Mouse (Mus musculus) testis, adult 2 months (tissue): ENCODE results near the gene Lrmda. TPM values are rescaled to one million over a fixed set of nuclear protein-coding genes. Genes with fewer than 3 reads are reported as not detected.

Experiments used
- H3K27ac ChIP-seq: fragments of 200-500 bp; 2 replicates; pipeline ENCODE4 v1.5.1; 2012; ENCODE audit warnings: low read depth, low read length; ENCODE audit not compliant: control insufficient read depth, insufficient read depth
- H3K27me3 ChIP-seq: fragments of 200-500 bp; 2 replicates; pipeline ENCODE4 v1.6.1; 2012; ENCODE audit warnings: mild to moderate bottlenecking, low read length, moderate library complexity; ENCODE audit not compliant: control insufficient read depth, insufficient read depth
- H3K36me3 ChIP-seq: fragments of 200-500 bp; 2 replicates; pipeline ENCODE4 v1.6.1; 2012; ENCODE audit warnings: mild to moderate bottlenecking, low read length; ENCODE audit not compliant: control insufficient read depth, insufficient read depth
- H3K4me1 ChIP-seq: fragments of 200-500 bp; 2 replicates; pipeline ENCODE4 v1.6.1; 2012; ENCODE audit warnings: low read length; ENCODE audit not compliant: control insufficient read depth, insufficient read depth
- H3K4me3 ChIP-seq: fragments of 200-500 bp; 2 replicates; pipeline ENCODE4 v1.5.1; 2012; ENCODE audit warnings: low read depth, mild to moderate bottlenecking, low read length, moderate library complexity, mixed read lengths; ENCODE audit not compliant: control insufficient read depth
- CTCF ChIP-seq: fragments of 200-500 bp; IDR thresholded peaks from 2 replicates; pipeline ENCODE4 v1.5.1; 2012; ENCODE audit warnings: low read depth, mild to moderate bottlenecking, inconsistent platforms, low read length, moderate library complexity; ENCODE audit not compliant: control insufficient read depth, insufficient read depth, insufficient replicate concordance
- POLR2A ChIP-seq: fragments of 200-500 bp; IDR thresholded peaks from 2 replicates; pipeline ENCODE4 v1.6.1; 2012; ENCODE audit warnings: low read depth, mild to moderate bottlenecking, inconsistent platforms, low read length, moderate library complexity; ENCODE audit not compliant: control insufficient read depth
- polyA plus RNA-seq: library from polyadenylated mRNA; depleted of rRNA; stranded (reverse); fragments of >200 nt; gene quantifications from 2 replicates; pipeline ENCODE4 v1.2.3, GENCODE M21; 2012; rRNA removed

Gene Lrmda
- polyA plus RNA-seq = 1.6 and 2.1 TPM in 2 replicates

DNA sequence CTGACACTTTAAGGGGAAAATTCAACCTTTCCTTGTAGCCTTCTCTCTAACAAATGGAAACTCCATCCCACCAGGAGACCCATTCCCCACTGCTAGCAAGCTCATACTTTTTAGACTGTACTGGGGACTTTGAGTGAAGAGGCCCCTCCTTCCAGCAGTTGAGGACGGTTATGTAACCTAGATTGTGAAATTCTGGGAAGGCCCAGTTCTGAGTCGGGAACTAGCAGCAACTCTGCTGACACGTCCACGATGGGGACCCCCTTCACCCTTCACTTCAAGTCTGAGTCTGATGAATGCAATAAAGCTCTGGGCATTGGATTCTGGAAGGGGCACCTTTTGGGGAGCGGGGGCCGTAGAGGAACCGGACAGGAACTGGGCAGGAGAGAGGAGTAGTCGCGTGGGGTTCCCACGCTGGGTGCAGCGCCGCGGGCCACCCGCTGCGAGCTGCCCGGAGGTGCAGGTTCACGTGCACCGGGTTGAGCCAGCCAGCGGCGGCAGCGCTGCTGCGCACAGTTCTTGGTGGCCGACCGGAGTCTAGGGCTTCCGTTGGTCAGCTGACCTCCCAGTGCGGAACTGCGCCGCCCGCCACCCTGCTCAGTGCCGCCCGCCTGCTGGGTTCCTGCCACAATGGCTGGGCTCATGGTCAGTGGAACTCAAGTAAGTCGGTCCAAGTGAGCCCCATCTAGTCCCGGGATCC lies at the start of gene Lrmda:
Gene Lrmda (plus strand): TSS at position 461 of the 697 bp plus-strand sequence.
- Histone ChIP-seq H3K27ac (peak within 1 kb of the TSS; percentile 94), H3K27me3 (no peaks in the 10 kb centered on the region)
- TF ChIP-seq POLR2A (no peak; the same call in 1 of the 2 replicates), CTCF (no peak)

DNA sequence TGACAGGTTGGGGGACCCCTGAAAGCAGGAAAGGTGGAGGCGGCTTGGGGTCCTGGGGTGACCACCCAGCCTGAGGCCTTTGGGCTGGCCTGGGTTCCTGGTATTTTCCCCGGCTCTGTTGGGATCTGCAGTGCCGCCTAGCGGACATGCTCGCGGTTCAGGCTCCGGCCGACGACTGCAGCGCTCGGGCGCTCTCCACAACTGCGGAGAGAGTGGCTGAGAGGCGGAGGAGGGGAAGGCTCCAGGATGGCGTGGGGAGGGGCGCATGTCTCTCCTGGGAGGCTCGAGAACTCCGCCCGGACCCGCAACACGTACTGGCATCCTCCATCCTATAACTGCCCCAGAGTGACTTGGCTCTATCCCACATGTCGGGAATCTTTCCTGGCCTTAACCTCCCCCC lies 38.0 kb upstream of the Lrmda start:
- peaks cover 25% of the 10 kb centered on the region for H3K4me1 ChIP-seq
- no peaks in the 10 kb centered on the region for H3K36me3 ChIP-seq
- peaks cover 3% of the 10 kb centered on the region for H3K27me3 ChIP-seq
- H3K27ac ChIP-seq = no peak overlapping the region
- H3K4me3 ChIP-seq = no peak overlapping the region
- TF ChIP-seq POLR2A = no peak
- TF ChIP-seq CTCF = peak; percentile 66; the same call in 1 of the 2 replicates

More for the DNA sequence above, at the start of gene Lrmda:
- Histone ChIP-seq H3K4me1 (peaks cover 15% of the 10 kb centered on the region), H3K36me3 (no peaks in the 10 kb centered on the region), H3K4me3 (peak within 1 kb of the TSS; percentile 74)

DNA sequence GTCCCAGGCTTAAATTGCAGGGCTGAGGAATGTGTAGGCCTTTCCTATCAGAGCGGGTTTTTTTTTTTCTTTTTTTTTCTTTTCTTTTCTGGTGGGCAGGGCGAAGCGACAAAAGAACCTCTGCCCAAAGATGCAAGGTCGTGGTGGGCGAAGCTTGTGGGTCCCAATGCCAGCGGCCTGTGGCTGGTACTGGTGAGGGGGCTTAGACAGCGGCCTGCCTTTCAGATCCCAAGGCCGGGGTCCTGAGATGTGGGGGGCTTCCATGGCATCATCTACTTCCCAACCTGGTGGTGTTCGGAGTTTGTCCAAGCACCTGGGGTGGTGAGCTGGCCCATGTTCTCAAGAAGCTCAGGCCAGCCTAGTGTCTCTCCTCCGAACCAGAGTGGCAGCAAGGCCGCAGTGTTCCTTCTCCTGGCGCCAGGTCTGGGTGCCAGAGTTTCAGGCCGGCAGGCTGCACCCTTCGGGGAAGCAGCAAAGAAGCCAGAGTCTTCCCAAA lies 37.4 kb upstream of the Lrmda start:
- H3K27me3 ChIP-seq = peaks cover 3% of the 10 kb centered on the region

DNA sequence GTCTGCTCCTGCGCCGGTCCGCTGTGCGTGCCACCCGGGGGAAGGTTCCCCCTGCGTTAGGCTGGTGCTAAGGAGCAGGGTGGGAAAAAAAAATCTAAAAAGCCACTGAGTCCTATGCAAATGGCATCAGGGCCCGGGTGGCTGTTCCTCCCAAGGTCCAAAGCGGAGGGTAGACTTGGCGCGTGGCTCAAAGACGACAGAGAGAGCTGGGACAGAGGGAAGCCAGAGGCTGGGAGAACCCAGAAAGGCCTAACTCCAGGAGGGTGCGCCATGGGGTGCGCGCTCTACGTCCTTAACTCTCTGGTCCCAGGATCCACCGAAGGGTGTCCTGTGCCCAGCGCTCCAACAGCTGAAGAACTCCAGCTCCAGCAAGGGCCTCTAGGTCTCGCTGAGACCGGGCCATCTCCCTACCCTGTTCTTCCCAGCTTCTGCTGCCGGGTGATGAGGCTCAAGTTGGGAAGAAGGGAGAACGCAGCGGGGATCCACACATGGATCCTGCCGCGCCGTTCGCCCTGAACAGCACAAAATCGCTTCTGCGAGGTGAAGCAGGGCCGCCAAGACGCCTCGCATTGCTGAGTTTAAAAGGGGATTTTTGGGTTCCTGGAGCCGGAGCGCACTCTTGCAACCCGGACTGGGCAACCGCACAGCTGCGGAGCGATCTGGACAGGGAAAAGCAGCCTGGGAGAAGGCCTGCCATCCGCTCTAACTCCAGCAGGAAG lies 36.8 kb upstream of the Lrmda start:
- Histone ChIP-seq H3K36me3 (no peaks in the 10 kb centered on the region), H3K4me3 (peak overlapping the region; percentile 10), H3K27ac (peak overlapping the region; percentile 65), H3K27me3 (peaks cover 3% of the 10 kb centered on the region), H3K4me1 (peaks cover 33% of the 10 kb centered on the region)
- no peak for TF ChIP-seq CTCF
- TF ChIP-seq POLR2A = no peak

More for the DNA sequence above, 37.4 kb upstream of the Lrmda start:
- Histone ChIP-seq H3K27ac (peak overlapping the region; percentile 65), H3K36me3 (no peaks in the 10 kb centered on the region), H3K4me3 (no peak overlapping the region), H3K4me1 (peaks cover 28% of the 10 kb centered on the region)
- TF ChIP-seq CTCF = no peak
- TF ChIP-seq POLR2A = no peak

DNA sequence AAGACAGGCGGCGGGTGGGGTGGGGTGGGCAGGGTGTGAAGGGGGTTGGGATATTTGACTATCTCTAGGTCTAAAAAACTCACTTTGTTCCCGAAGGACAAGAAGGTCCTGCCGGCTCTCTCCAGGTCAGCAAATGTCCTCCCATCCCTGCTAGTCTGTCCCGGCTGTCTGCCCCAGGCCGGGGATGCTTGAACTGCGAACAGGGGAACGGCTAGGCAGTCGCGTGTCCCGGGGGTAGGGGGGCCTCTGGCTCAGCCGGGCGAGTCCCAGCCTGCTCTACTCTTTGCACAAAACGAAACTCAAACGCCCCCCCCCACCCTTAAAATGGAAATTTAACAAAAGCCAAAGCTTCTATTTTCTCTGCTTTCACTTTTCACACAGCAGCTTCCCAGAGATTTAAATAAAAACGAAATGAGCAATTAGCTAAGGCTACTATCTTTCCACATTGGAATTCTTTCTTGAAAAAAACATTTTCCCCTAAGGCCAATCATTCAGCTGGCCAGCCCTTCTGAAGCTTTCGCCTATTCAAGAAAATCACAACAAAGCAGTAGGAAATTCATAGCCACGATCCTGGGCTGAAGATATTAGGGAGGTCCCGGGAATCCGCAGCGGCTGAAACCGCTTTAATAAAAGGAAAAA lies 36.1 kb upstream of the Lrmda start:
- TF ChIP-seq POLR2A = no peak
- TF ChIP-seq CTCF = no peak
- Histone ChIP-seq H3K4me3 (no peak overlapping the region; the same call in 1 of the 2 replicates), H3K27me3 (peaks cover 3% of the 10 kb centered on the region), H3K27ac (peak overlapping the region; percentile 60; the same call in 1 of the 2 replicates), H3K36me3 (no peaks in the 10 kb centered on the region), H3K4me1 (peaks cover 35% of the 10 kb centered on the region)

DNA sequence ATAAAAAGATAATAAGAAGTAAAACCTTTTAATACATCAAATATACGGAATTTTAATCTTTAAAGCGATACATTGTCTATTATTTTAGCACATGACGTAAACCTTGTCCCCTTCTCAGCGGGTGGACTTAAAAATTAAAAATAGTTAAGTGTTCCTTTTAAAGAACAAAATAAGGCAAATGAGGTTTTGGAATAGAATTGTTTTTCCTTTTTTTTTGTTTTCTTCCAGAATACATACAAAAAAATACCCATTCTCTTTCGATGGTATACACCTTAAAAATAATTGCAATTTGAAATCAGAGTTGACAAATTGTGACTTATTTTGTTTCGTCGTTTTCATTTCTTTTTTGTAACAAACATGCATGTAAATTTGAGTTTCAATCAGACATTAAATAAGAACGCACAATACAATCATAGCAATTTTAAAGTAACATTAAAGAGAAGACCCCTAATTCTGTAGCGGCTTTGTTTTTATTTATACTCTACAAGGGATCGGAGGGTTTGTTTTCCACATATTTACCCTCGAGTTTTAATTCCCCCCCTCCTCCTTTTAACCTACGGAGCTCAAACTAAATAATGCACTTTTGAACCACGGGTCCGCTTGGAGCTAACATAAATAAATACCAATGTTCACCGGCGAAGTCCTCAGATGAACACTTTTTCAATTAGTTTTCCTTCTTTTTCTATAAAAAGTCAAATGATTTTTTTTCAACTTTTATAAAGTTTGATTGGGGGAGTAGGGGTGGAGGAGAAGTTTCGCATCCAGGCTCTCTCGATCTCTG lies 35.4 kb upstream of the Lrmda start:
- Histone ChIP-seq H3K36me3 (no peaks in the 10 kb centered on the region), H3K27ac (no peak overlapping the region), H3K4me1 (peaks cover 35% of the 10 kb centered on the region), H3K27me3 (peaks cover 3% of the 10 kb centered on the region), H3K4me3 (no peak overlapping the region)
- TF ChIP-seq POLR2A = no peak
- no peak for TF ChIP-seq CTCF

DNA sequence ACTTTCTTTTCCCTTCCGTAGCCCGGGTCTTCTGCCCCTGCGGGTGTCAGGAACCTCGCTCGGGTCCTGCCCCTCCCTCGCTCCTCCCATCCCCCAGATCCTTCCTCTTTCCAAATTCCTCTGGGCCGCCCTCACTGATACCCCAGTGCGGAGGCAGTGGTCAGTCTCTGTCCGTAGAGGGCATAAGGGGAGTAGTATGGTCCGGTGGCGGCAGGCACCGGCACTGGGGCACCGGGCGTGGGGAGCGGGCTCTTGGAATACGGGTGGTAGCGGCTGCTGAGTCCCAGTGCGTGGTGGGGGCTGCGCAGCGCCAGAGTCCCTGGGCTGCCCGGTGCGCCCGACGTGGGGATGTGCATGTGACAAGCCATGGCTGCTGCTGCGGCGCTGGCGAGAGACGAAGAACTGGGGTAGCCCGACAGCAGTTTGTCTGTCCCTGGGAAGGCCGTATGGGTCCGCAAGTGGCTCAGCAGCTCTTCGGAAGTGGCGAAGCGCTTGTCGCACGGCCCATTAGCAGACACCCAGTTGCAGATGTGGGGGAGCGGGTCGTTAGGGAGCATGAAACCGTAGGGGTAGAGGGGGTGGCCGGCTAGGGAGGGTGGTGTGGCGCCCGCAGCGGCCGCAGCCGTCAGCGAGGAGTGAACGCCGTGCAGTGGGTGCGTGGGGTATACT lies 34.6 kb upstream of the Lrmda start:
- peaks cover 37% of the 10 kb centered on the region for H3K4me1 ChIP-seq
- TF ChIP-seq CTCF (no peak), POLR2A (no peak)
- H3K27ac ChIP-seq = no peak overlapping the region
- no peaks in the 10 kb centered on the region for H3K36me3 ChIP-seq
- H3K27me3 ChIP-seq = peaks cover 3% of the 10 kb centered on the region
- peak overlapping the region; percentile 5 for H3K4me3 ChIP-seq
